Mouse (Mus musculus): ENCODE data around the gene Dop1a.

DNA sequence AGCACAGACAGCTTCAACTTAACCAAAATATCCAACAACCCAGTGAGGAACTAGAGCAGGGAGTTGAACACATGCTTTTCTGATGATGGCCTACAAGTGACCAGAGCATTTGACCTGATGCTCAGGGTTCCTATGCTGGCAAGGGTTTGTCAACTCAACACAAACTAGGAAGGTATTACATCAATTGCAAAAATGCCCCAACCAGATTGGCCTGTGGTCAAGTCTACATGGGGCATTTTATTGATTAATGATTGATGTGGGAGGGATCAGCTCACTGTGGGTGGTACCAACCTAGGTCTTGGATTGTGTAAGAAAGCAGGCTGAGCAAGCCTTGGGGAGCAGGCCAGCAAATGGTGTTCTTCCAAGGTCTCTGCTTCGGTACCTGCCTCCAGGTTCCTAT is 49.0 kb upstream of the Dop1a start:
- TF ChIP-seq EP300 (IDR thresholded peaks at IDR 0.05): no peak
- no peak for TF ChIP-seq CTCF (IDR thresholded peaks at IDR 0.05)

All from lung, postnatal 0 days (tissue).